Mouse (Mus musculus): ENCODE measurements around the gene Fam214b. TPM values are rescaled to one million over a fixed set of nuclear protein-coding genes. Genes with fewer than 3 reads are reported as not detected.

The Fam214b gene
- total and polyA plus RNA-seq, 2 experiments = 4.0 to 6.2 TPM

- Histone ChIP-seq H3K36me3 (ENCODE audit: control insufficient read depth, insufficient read depth, low read length) (0 out of 2 replicates have a peak, but pooled peaks cover 3% of the 10 kb centered on the region), H3K79me2 (ENCODE audit: control insufficient read depth, insufficient read depth, low read length) (no peaks in the 10 kb centered on the region), H3K4me1 (ENCODE audit: control insufficient read depth, insufficient read depth, low read length) (peaks cover 10% of the 10 kb centered on the region), H3K4me3 (ENCODE audit: insufficient read depth, low read depth, low read length) (no peak overlapping the region), H3K9ac (ENCODE audit: low read depth, low read length) (no peak overlapping the region), H3K27ac (replicated peaks; ENCODE audit: insufficient read depth, low read depth, low read length) (no peak overlapping the region), H3K27me3 (ENCODE audit: control insufficient read depth, insufficient read depth, low read length) (no peaks in the 10 kb centered on the region)
- WGBS = 54% methylated on average over 4 of the region's 4 CpGs
- no peak for DNase-seq (ENCODE audit: extremely low read depth, low read depth, low spot score)
- TF ChIP-seq CTCF (IDR thresholded peaks at IDR 0.05; ENCODE audit: low read depth, low read length) (no peak), POLR2A (IDR thresholded peaks at IDR 0.05; ENCODE audit: extremely low read depth, insufficient read depth, low read length) (no peak)
Measured at GRCm38 (mm10) chr4:43037860-43038566, 8.0 kb downstream of the Fam214b start.

- WGBS = 94% methylated on average over 10 of the region's 10 CpGs
- H3K36me3 ChIP-seq (ENCODE audit: control insufficient read depth, insufficient read depth, low read length) = 0 out of 2 replicates have a peak, but pooled peaks cover 3% of the 10 kb centered on the region
- no peak for DNase-seq (ENCODE audit: extremely low read depth, low read depth, low spot score)
- H3K4me1 ChIP-seq (ENCODE audit: control insufficient read depth, insufficient read depth, low read length) = peaks cover 14% of the 10 kb centered on the region
- H3K4me3 ChIP-seq (ENCODE audit: insufficient read depth, low read depth, low read length) = no peak overlapping the region
- TF ChIP-seq CTCF (IDR thresholded peaks at IDR 0.05; ENCODE audit: low read depth, low read length) (no peak), POLR2A (IDR thresholded peaks at IDR 0.05; ENCODE audit: extremely low read depth, insufficient read depth, low read length) (no peak)
- no peaks in the 10 kb centered on the region for H3K79me2 ChIP-seq (ENCODE audit: control insufficient read depth, insufficient read depth, low read length)
- H3K27ac ChIP-seq (replicated peaks; ENCODE audit: insufficient read depth, low read depth, low read length) = no peak overlapping the region
- no peak overlapping the region for H3K9ac ChIP-seq (ENCODE audit: low read depth, low read length)
- H3K27me3 ChIP-seq (ENCODE audit: control insufficient read depth, insufficient read depth, low read length) = no peaks in the 10 kb centered on the region
Measured at GRCm38 (mm10) chr4:43036356-43036755, 9.7 kb downstream of the Fam214b start.

GRCm38 (mm10) chr4:43035851-43036250, 10.2 kb downstream of the Fam214b start:
- Histone ChIP-seq H3K9ac (ENCODE audit: low read depth, low read length) (no peak overlapping the region), H3K4me1 (ENCODE audit: control insufficient read depth, insufficient read depth, low read length) (peaks cover 14% of the 10 kb centered on the region), H3K27ac (replicated peaks; ENCODE audit: insufficient read depth, low read depth, low read length) (no peak overlapping the region), H3K27me3 (ENCODE audit: control insufficient read depth, insufficient read depth, low read length) (no peaks in the 10 kb centered on the region), H3K4me3 (ENCODE audit: insufficient read depth, low read depth, low read length) (no peak overlapping the region), H3K79me2 (ENCODE audit: control insufficient read depth, insufficient read depth, low read length) (no peaks in the 10 kb centered on the region), H3K36me3 (ENCODE audit: control insufficient read depth, insufficient read depth, low read length) (0 out of 2 replicates have a peak, but pooled peaks cover 3% of the 10 kb centered on the region)
- no peak for DNase-seq (ENCODE audit: extremely low read depth, low read depth, low spot score)
- WGBS = 95% methylated on average over 6 of the region's 6 CpGs
- no peak for TF ChIP-seq POLR2A (IDR thresholded peaks at IDR 0.05; ENCODE audit: extremely low read depth, insufficient read depth, low read length)
- no peak for TF ChIP-seq CTCF (IDR thresholded peaks at IDR 0.05; ENCODE audit: low read depth, low read length)

DNA sequence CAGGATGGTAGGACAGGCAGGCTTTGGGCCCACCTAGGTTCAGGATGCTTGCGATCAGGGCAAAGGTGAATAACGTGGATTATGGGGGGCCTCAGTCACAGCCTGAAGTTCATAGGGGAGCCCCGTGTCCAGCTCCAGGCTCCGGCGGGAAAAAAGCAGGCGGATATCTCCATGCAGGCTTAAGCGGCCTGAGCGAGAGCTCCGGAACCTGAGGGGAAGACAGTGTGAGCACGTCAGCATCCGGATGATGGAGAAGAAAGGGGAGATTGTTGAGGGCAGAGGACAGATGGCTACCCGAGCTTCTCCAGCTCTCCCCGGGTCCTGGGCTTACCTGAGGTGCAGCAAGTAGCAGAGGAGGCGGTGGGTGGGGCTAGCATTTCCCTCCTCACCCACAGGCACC, 12.5 kb downstream of the Fam214b start:
- no peak for DNase-seq (ENCODE audit: extremely low read depth, low read depth, low spot score)
- WGBS = 91% methylated on average over 14 of the region's 14 CpGs
- TF ChIP-seq POLR2A (IDR thresholded peaks at IDR 0.05; ENCODE audit: extremely low read depth, insufficient read depth, low read length) = no peak
- TF ChIP-seq CTCF (IDR thresholded peaks at IDR 0.05; ENCODE audit: low read depth, low read length) = no peak
- H3K4me1 ChIP-seq (ENCODE audit: control insufficient read depth, insufficient read depth, low read length) = peaks cover 6% of the 10 kb centered on the region; the same call in 1 of the 2 replicates
- H3K4me3 ChIP-seq (ENCODE audit: insufficient read depth, low read depth, low read length) = no peak overlapping the region
- peaks cover 5% of the 10 kb centered on the region; the same call in 1 of the 2 replicates for H3K36me3 ChIP-seq (ENCODE audit: control insufficient read depth, insufficient read depth, low read length)
- H3K79me2 ChIP-seq (ENCODE audit: control insufficient read depth, insufficient read depth, low read length) = no peaks in the 10 kb centered on the region; the same call in 1 of the 2 replicates
- no peaks in the 10 kb centered on the region for H3K27me3 ChIP-seq (ENCODE audit: control insufficient read depth, insufficient read depth, low read length)
- H3K9ac ChIP-seq (ENCODE audit: low read depth, low read length) = no peak overlapping the region
- H3K27ac ChIP-seq (replicated peaks; ENCODE audit: insufficient read depth, low read depth, low read length) = no peak overlapping the region

DNA sequence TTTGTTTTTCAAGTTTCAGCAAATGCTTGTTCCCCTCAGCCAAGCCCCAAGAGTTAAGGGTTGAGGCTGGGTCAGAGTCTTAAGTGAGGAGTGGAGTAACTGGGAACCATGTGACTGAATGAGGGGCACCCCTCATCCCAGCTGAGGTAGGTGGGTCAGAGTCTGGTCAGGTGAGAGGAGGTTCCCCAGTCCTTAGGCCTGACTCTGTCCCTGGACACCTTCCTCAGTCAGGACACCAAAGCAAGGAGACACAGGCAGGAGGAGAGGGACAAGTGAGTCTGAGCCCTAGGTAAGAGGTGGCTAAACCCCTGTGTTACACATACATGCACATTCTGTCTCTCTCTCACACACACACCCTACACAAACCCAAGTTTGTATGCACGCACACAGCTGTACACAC, 13.5 kb downstream of the Fam214b start:
- no peaks in the 10 kb centered on the region for H3K27me3 ChIP-seq (ENCODE audit: control insufficient read depth, insufficient read depth, low read length)
- peaks cover 7% of the 10 kb centered on the region; the same call in 1 of the 2 replicates for H3K36me3 ChIP-seq (ENCODE audit: control insufficient read depth, insufficient read depth, low read length)
- no peaks in the 10 kb centered on the region; the same call in 1 of the 2 replicates for H3K79me2 ChIP-seq (ENCODE audit: control insufficient read depth, insufficient read depth, low read length)
- H3K4me1 ChIP-seq (ENCODE audit: control insufficient read depth, insufficient read depth, low read length) = peaks cover 6% of the 10 kb centered on the region; the same call in 1 of the 2 replicates
- DNase-seq (ENCODE audit: extremely low read depth, low read depth, low spot score) = no peak
- TF ChIP-seq POLR2A (IDR thresholded peaks at IDR 0.05; ENCODE audit: extremely low read depth, insufficient read depth, low read length) (no peak), CTCF (IDR thresholded peaks at IDR 0.05; ENCODE audit: low read depth, low read length) (no peak)
- no peak overlapping the region for H3K27ac ChIP-seq (replicated peaks; ENCODE audit: insufficient read depth, low read depth, low read length)
- no peak overlapping the region for H3K9ac ChIP-seq (ENCODE audit: low read depth, low read length)
- 83% methylated on average over 1 of the region's 1 CpGs for WGBS
- H3K4me3 ChIP-seq (ENCODE audit: insufficient read depth, low read depth, low read length) = no peak overlapping the region

All from liver, adult 2 months (tissue).